Mouse (Mus musculus) kidney, postnatal 0 days (tissue): Measurements from ENCODE around the gene Ptpra. TPM values are rescaled to one million over a fixed set of nuclear protein-coding genes. Genes with fewer than 3 reads are reported as not detected.

Source experiments
- ATAC-seq: fragments of 200-750 bp; cut with Nextera tagmentation; replicated peaks from 2 replicates; pipeline ENCODE4 v1.8.0; 2017; ENCODE audit warnings: low read depth, moderate number of reproducible peaks, moderate TSS enrichment, moderate library complexity; ENCODE audit not compliant: low FRiP score
- DNase-seq: peaks from one replicate; pipeline ENCODE4 v3.0.0-alpha.2; 2016; ENCODE audit warnings: low spot score
- H3K27ac ChIP-seq: fragments of 300-500 bp; sonication (generic); 2 replicates; pipeline ENCODE4 v1.5.1; 2014; ENCODE audit warnings: mild to moderate bottlenecking
- H3K27me3 ChIP-seq: fragments of 300-500 bp; sonication (generic); 2 replicates; pipeline ENCODE4 v1.6.1; 2014; ENCODE audit warnings: low read length, mixed read lengths; ENCODE audit not compliant: insufficient read depth
- H3K36me3 ChIP-seq: fragments of 300-500 bp; sonication (generic); 2 replicates; pipeline ENCODE4 v1.6.1; 2014; ENCODE audit warnings: low read length, mixed read lengths; ENCODE audit not compliant: insufficient read depth
- H3K4me1 ChIP-seq: fragments of 300-500 bp; sonication (generic); replicated peaks from 2 replicates; pipeline ENCODE4 v1.6.1; 2014; ENCODE audit warnings: antibody characterized with exemption, low read length, mixed read lengths; ENCODE audit not compliant: insufficient read depth
- H3K4me2 ChIP-seq: fragments of 300-500 bp; sonication (generic); 2 replicates; pipeline ENCODE4 v1.6.1; 2014; ENCODE audit warnings: mild to moderate bottlenecking, low read length, moderate library complexity, mixed read lengths
- H3K4me3 ChIP-seq: fragments of 300-500 bp; sonication (generic); replicated peaks from 2 replicates; pipeline ENCODE4 v1.5.1; 2014; ENCODE audit warnings: low read depth, low read length
- H3K9ac ChIP-seq: fragments of 300-500 bp; sonication (generic); 2 replicates; pipeline ENCODE4 v1.6.1; 2014; ENCODE audit warnings: low read depth, low read length
- H3K9me3 ChIP-seq: fragments of 300-500 bp; sonication (generic); replicated peaks from 2 replicates; pipeline ENCODE4 v1.6.1; 2016; ENCODE audit warnings: low read length, inconsistent platforms, mixed read lengths
- CTCF ChIP-seq: IDR thresholded peaks from 2 replicates; pipeline ENCODE4 v1.5.1; 2016; ENCODE audit warnings: antibody characterized with exemption, low read depth, mild to moderate bottlenecking, moderate library complexity
- WGBS: fragments of 180-500 bp; shearing (Covaris S2); extraction: QIAGEN DNeasy Blood & Tissue Kit; methylation state at CpG from one replicate; pipeline ENCODE4 v1.1.7; 2014; 5-methylcytosine and 5-hydroxymethylcytosine counted together
- polyA plus RNA-seq: library from polyadenylated mRNA; unstranded; fragments of >200 nt; fragmentation: Nextera tagmentation; extraction: Ambion mirVana; gene quantifications from 2 replicates; pipeline ENCODE4 v1.2.1, GENCODE M21; 2015

Gene Ptpra
- polyA plus RNA-seq, 1 experiment from 2014 or later = 80.3 TPM

DNA sequence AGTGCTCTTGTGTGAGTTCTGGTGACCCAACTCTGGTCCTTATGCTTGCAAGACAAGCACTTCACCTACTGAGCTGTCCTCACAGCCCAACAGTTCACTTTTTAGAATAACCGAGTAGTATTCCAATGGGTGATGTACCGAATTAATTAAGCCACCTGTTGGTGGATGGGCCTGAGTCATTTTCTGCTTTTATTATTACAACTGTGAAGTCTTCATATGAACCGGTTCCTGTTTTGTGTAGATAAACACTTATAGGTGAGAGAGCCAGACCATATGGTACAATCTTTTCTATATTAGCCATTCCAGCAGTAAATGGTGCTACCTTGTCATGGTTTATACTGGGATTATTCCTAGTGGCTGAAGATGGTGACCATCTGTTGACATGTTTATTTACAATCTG lies 37.3 kb upstream of the Ptpra start:
- ATAC-seq (no peak), DNase-seq (no peak)
- H3K4me2 ChIP-seq = no peak overlapping the region
- no peaks in the 10 kb centered on the region for H3K9me3 ChIP-seq
- H3K27me3 ChIP-seq = no peaks in the 10 kb centered on the region
- no peaks in the 10 kb centered on the region for H3K4me1 ChIP-seq
- H3K36me3 ChIP-seq = no peaks in the 10 kb centered on the region
- WGBS = 83% methylated on average over 3 of the region's 3 CpGs
- TF ChIP-seq CTCF = no peak
- no peak overlapping the region for H3K27ac ChIP-seq
- no peak overlapping the region for H3K4me3 ChIP-seq
- no peak overlapping the region for H3K9ac ChIP-seq

DNA sequence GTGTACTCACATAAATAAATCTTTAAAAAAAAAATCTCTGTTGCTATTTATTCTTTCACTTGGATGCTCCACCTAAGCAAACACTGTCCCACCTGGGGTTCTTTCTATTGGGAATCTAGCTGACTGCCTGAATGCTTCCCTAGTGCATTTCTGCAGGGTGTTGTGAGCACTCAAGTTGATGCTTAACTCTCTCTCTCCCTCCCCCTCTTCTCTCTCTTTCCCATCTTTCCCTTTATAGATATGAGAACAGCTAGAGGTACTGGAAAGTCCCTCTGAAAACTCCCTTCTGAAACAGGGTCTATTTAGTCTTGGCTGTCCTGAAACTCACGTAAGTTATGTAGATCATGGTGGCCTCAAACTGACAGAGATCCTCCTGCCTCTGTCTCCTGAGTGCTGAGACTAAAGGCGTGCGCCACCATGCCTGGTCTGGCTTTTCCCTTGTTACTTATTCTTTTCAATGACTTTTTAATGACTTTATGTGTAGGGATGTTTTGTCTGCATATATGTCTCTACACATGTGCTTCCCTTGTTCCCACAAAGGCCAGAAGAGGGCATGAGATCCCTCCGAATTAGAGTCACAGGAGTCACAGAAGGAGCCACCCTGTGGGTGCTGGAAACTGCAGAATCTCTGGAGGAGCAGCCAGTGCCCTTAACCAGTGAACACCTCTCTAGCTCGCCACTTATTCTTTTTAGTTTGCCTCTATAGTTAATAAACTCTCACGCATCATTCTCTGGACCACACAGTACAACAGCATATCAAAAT lies 35.8 kb upstream of the Ptpra start:
- peak; percentile 51 for TF ChIP-seq CTCF
- Histone ChIP-seq H3K36me3 (0 out of 2 replicates have a peak, but pooled peaks cover 4% of the 10 kb centered on the region), H3K4me3 (no peak overlapping the region), H3K4me2 (no peak overlapping the region), H3K9ac (no peak overlapping the region), H3K27me3 (no peaks in the 10 kb centered on the region), H3K9me3 (no peaks in the 10 kb centered on the region), H3K27ac (no peak overlapping the region), H3K4me1 (no peaks in the 10 kb centered on the region)
- no peak for ATAC-seq
- 72% methylated on average over 6 of the region's 6 CpGs for WGBS
- DNase-seq = no peak

DNA sequence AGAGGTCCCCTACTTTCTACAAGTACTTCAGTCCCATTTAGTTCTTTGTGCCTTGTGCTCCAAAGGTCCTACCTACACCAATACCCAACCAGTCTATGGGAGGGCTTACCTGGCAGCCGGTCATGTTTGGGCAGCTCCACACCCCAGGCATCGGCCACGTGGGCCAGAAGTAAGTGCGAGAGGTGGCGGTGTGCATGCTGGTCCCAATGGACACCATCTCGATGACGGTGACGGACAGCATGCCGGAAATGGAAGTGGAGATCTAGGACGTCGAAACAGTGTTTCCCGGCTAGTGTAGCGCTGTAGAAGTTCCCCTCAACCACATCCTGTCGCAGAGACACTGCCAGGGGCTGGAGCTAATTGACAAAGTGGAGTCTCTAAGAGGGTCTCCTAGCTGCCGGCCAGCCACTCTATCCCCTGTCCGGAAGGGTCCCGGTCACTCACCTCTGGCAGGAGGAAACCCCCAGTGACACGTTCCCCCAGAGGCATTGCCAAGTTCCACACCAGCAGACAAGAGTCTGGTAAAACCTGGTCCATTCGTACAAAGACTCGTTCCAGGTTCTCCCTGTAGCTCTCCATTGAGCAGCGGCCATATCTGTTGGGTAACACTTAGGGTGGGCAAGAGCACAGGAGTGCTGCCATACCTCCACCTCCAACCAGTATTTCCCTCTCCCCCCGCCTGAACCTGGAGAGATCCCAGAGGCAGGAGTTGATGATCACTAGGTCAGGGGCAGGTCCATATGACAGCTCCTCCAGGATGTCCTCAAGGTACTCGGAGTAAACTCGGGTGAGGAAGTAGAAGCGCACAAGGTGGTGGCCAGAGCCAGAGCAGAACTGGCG lies 28.1 kb upstream of the Ptpra start:
- WGBS = 96% methylated on average over 26 of the region's 26 CpGs
- peaks cover 11% of the 10 kb centered on the region for H3K4me1 ChIP-seq
- no peak for ATAC-seq

DNA sequence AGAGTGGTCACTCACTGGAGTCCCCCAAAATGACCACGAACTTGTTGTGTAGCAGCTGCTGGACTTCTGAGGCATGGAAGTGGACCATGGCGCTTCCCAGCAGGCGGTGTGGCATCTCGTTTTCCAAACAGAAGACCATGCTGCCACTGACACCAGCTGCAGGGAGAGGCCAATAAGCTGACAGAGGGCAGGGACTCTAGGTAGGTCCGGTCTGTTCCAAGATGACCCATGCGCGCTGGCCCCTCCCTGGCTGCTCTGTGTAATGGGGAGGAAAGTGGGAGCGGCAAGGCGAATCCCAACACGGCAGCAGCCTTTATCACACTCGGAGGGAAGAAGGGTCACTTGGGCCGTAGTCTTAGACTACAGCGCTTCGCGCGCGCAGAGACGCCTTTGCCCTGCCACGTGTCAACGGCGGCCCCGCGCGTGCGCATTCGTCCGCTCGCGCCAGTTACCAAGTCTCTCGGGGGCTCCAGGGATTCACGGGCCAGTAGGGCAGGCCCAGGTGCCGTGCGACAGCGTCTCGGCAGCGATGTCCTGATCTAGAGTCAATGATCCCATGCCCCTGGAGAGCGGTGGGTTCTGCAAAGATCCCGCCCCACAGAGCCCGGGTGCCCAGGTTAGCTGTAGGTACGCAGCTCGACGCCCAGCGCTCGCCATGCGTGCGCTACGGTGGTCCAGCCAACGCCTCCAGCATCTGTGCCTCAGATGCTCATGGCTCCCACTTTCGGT lies 26.5 kb upstream of the Ptpra start:
- no peaks in the 10 kb centered on the region for H3K27me3 ChIP-seq
- peak; percentile 65 for ATAC-seq
- 0 out of 2 replicates have a peak, but pooled peaks cover 4% of the 10 kb centered on the region for H3K36me3 ChIP-seq
- H3K4me2 ChIP-seq = peak overlapping the region; percentile 76
- H3K4me3 ChIP-seq = peak overlapping the region; percentile 68
- no peak for TF ChIP-seq CTCF
- peaks cover 11% of the 10 kb centered on the region for H3K4me1 ChIP-seq
- peak overlapping the region; percentile 89 for H3K27ac ChIP-seq
- H3K9ac ChIP-seq = peak overlapping the region; percentile 85
- H3K9me3 ChIP-seq = no peaks in the 10 kb centered on the region
- 11% methylated on average over 49 of the region's 49 CpGs for WGBS
- peak; percentile 84 for DNase-seq

More for the DNA sequence above, 28.1 kb upstream of the Ptpra start:
- no peak for TF ChIP-seq CTCF
- no peak for DNase-seq
- Histone ChIP-seq H3K4me3 (no peak overlapping the region), H3K4me2 (no peak overlapping the region), H3K27ac (no peak overlapping the region), H3K9ac (no peak overlapping the region), H3K27me3 (no peaks in the 10 kb centered on the region), H3K9me3 (no peaks in the 10 kb centered on the region), H3K36me3 (0 out of 2 replicates have a peak, but pooled peaks cover 4% of the 10 kb centered on the region)

DNA sequence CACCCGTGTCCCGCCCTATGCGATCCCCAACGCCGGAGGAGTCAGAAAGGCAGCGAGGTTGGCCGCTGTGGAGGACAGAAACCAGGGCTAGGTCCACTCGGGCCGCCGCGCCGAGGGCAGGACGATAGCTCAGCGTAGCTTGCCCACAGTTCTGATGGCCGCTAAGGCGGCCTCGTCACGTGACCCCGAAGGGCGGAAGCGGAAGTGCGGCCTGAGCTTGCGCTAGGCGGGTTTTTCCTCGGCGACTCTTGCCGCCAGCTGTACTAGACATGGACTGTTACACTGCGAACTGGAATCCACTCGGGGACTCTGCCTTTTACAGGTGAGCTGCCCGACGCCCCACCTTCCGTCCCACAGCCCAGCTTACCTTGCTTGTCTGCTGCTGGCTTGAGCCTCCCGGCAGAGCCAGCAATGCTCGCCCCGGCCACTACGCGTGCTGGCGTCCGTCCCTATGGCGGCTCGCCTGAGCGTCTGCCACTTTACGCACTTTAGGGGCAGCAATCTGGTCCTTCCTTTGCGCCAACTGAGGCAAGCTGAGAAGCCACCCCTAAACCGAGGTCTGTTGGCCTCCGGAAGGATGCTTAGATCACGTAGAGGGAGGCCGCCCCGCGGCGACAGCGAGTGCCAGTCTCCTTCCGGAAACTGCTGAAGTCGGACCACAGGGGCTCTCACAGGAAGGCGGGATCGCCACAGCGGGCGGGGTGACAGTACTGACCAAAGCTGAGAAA lies 25.8 kb upstream of the Ptpra start, which contains the start of the genes Vps16 and Pced1a:
Vps16 (plus strand) TSS at position 214 of the 728 bp plus-strand sequence.
Pced1a (minus strand) TSS at position 576 of the 728 bp plus-strand sequence.
- no peaks in the 10 kb centered on the region for H3K36me3 ChIP-seq
- H3K4me2 ChIP-seq = peak within 1 kb of the TSS; percentile 76
- peak; percentile 93 for DNase-seq
- peak within 1 kb of the TSS; percentile 85 for H3K9ac ChIP-seq
- H3K4me3 ChIP-seq = peak within 1 kb of the TSS; percentile 68
- TF ChIP-seq CTCF = peak; percentile 57
- peak; percentile 92 for ATAC-seq
- WGBS = under 1% methylated on average over 58 of the region's 58 CpGs
- no peaks in the 10 kb centered on the region for H3K9me3 ChIP-seq
- H3K27ac ChIP-seq = peak within 1 kb of the TSS; percentile 89
- peaks cover 11% of the 10 kb centered on the region for H3K4me1 ChIP-seq
- no peaks in the 10 kb centered on the region for H3K27me3 ChIP-seq
